Mouse (Mus musculus) ES-Bruce4 (cell line): Measurements from ENCODE around the gene BC067074. TPM values are rescaled to one million over a fixed set of nuclear protein-coding genes. Genes with fewer than 3 reads are reported as not detected.

ENCODE experiments used
- H3K27ac ChIP-seq: 2 replicates; pipeline ENCODE4 v1.5.1; 2012; ENCODE audit warnings: low read length, inconsistent platforms; ENCODE audit not compliant: insufficient read depth
- H3K27me3 ChIP-seq: 2 replicates; pipeline ENCODE4 v1.6.1; 2012; ENCODE audit warnings: mild to moderate bottlenecking, low read length, inconsistent platforms; ENCODE audit not compliant: control insufficient read depth, poor library complexity, insufficient read depth, severe bottlenecking
- H3K36me3 ChIP-seq: 2 replicates; pipeline ENCODE4 v1.6.1; 2012; ENCODE audit warnings: inconsistent platforms, mild to moderate bottlenecking, low read length, moderate library complexity; ENCODE audit not compliant: control insufficient read depth, poor library complexity, insufficient read depth, severe bottlenecking
- H3K4me1 ChIP-seq: one replicate; pipeline ENCODE4 v1.8.1; 2011; ENCODE audit warnings: low read length; ENCODE audit not compliant: control insufficient read depth, insufficient read depth
- H3K4me3 ChIP-seq: 2 replicates; pipeline ENCODE4 v1.5.1; 2011; ENCODE audit warnings: low read depth, mild to moderate bottlenecking, low read length
- H3K9ac ChIP-seq: 2 replicates; pipeline ENCODE4 v1.6.1; 2012; ENCODE audit warnings: low read depth, mild to moderate bottlenecking, inconsistent platforms; ENCODE audit not compliant: poor library complexity, severe bottlenecking
- H3K9me3 ChIP-seq: replicated peaks from 2 replicates; pipeline ENCODE4 v1.6.1; 2012; ENCODE audit warnings: mild to moderate bottlenecking, low read length, inconsistent platforms; ENCODE audit not compliant: control insufficient read depth, poor library complexity, insufficient read depth, severe bottlenecking
- CTCF ChIP-seq: IDR thresholded peaks from one replicate; pipeline ENCODE4 v1.8.1; 2011; ENCODE audit warnings: low read depth, low read length
- EP300 ChIP-seq: IDR thresholded peaks from 2 replicates; pipeline ENCODE4 v1.6.1; 2011; ENCODE audit warnings: low read depth, low read length; ENCODE audit not compliant: insufficient read depth
- POLR2A ChIP-seq: IDR thresholded peaks from one replicate; pipeline ENCODE4 v1.8.1; 2011; ENCODE audit warnings: low read length; ENCODE audit not compliant: insufficient read depth
- polyA plus RNA-seq: library from polyadenylated mRNA; stranded (reverse); fragments of >200 nt; gene quantifications from 2 replicates; pipeline ENCODE4 v1.2.4, GENCODE M21; 2011; ENCODE audit warnings: low read depth; ENCODE audit not compliant: missing spikeins, insufficient read depth, insufficient read length

The BC067074 gene
- polyA plus RNA-seq, 1 experiment, result 12.5 TPM

DNA sequence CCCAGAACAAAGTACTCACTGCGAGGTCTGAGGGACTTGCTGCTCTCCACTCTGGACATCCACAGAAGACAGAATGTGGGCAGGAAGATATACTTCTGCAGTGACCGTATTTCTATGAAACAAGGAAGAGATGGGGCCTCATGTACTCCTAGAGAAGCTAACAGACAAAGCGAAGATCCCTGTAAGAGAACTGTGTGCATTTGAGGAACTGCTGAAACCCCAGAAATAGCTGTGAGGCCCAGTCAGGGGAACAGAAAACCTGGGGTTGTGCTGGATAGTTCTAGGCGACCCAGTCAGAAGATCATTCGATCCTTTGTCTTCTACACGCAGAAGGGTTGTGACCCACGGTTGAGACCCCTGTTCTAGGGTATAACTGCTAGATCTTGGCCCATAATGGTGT is 130.9 kb downstream of the BC067074 start:
- Histone ChIP-seq H3K9ac (no peak overlapping the region), H3K9me3 (no peaks in the 10 kb centered on the region), H3K27me3 (no peaks in the 10 kb centered on the region; the same call in 1 of the 2 replicates), H3K4me1 (no peaks in the 10 kb centered on the region), H3K4me3 (no peak overlapping the region), H3K27ac (no peak overlapping the region), H3K36me3 (no peaks in the 10 kb centered on the region)
- TF ChIP-seq EP300 (no peak), POLR2A (no peak), CTCF (no peak)

DNA sequence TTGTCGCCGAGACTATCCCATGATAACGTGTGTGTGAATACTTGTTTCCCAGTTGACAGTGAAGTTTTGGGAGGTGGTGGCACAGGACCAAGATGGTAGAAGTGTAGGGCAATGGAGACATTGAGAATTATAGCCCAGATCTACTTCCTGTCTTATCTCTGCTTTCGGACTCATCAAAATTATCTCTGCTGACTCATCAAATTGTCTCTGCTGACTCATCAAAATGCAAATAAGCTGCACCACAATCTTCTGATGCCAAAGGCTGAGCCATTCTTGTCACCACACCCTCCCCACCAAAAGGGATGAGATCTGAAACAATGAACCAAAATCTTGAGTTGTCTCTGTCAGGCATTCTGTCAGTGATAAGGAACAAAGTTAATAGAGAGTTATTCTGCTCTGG is 132.9 kb downstream of the BC067074 start:
- Histone ChIP-seq H3K4me1 (no peaks in the 10 kb centered on the region), H3K27ac (no peak overlapping the region), H3K9me3 (no peaks in the 10 kb centered on the region), H3K4me3 (no peak overlapping the region), H3K27me3 (no peaks in the 10 kb centered on the region; the same call in 1 of the 2 replicates), H3K9ac (no peak overlapping the region), H3K36me3 (no peaks in the 10 kb centered on the region)
- TF ChIP-seq CTCF, result no peak
- TF ChIP-seq EP300, result no peak
- TF ChIP-seq POLR2A, result no peak

Other genes with a start within 250 kb of the BC067074 start
- gene Gpx8, start 246.7 kb upstream of the BC067074 start, polyA plus RNA-seq, result 22.1 and 24.1 TPM in 2 replicates
- gene Gzma, start 192.2 kb upstream of the BC067074 start, polyA plus RNA-seq, result not detected in 2 replicates
- gene Esm1, start 83.5 kb upstream of the BC067074 start, polyA plus RNA-seq, result not detected in 2 replicates
- not detected in 2 replicates for gene Gzmk, start 67.3 kb upstream of the BC067074 start, polyA plus RNA-seq